Mouse (Mus musculus) embryonic fibroblast, embryonic 13.5 days (primary cell): ENCODE measurements around the gene Gm973. TPM values are rescaled to one million over a fixed set of nuclear protein-coding genes. Genes with fewer than 3 reads are reported as not detected.

Experiments used
- H3K27ac ChIP-seq: 2 replicates; pipeline ENCODE4 v1.5.1; 2012; ENCODE audit warnings: low read length, control low read depth, inconsistent platforms; ENCODE audit not compliant: insufficient read depth
- H3K4me1 ChIP-seq: 2 replicates; pipeline ENCODE4 v1.6.1; 2011; ENCODE audit warnings: low read length; ENCODE audit not compliant: control insufficient read depth, insufficient read depth
- H3K4me3 ChIP-seq: 2 replicates; pipeline ENCODE4 v1.5.1; 2011; ENCODE audit warnings: mild to moderate bottlenecking, control low read depth, low read length; ENCODE audit not compliant: insufficient read depth
- CTCF ChIP-seq: IDR thresholded peaks from 2 replicates; pipeline ENCODE4 v1.5.1; 2011; ENCODE audit warnings: mild to moderate bottlenecking, control low read depth, low read length, moderate library complexity, borderline replicate concordance; ENCODE audit not compliant: insufficient read depth
- POLR2A ChIP-seq: IDR thresholded peaks from 2 replicates; pipeline ENCODE4 v1.6.1; 2011; ENCODE audit warnings: low read depth, mild to moderate bottlenecking, control low read depth, low read length, moderate library complexity
- polyA plus RNA-seq: library from polyadenylated mRNA; stranded (reverse); fragments of >200 nt; gene quantifications from 2 replicates; pipeline ENCODE4 v1.2.4, GENCODE M21; 2011; ENCODE audit warnings: low read depth; ENCODE audit not compliant: missing spikeins, insufficient read length

Gm973 gene
- polyA plus RNA-seq, 1 experiment, result not detected

GRCm38 (mm10) chr1:59563581-59563980, 47.5 kb downstream of the Gm973 start:
- Histone ChIP-seq H3K4me1 (peaks cover 10% of the 10 kb centered on the region), H3K4me3 (no peak overlapping the region), H3K27ac (no peak overlapping the region)
- TF ChIP-seq POLR2A (no peak), CTCF (no peak)

- Histone ChIP-seq H3K4me3 (no peak overlapping the region), H3K4me1 (peaks cover 12% of the 10 kb centered on the region), H3K27ac (no peak overlapping the region)
- no peak for TF ChIP-seq CTCF
- TF ChIP-seq POLR2A, result no peak
Measured at GRCm38 (mm10) chr1:59565804-59566203, 49.7 kb downstream of the Gm973 start.

GRCm38 (mm10) chr1:59566281-59566680, 50.2 kb downstream of the Gm973 start:
- no peak for TF ChIP-seq CTCF
- no peak for TF ChIP-seq POLR2A
- H3K4me3 ChIP-seq, result no peak overlapping the region
- H3K4me1 ChIP-seq, result peaks cover 12% of the 10 kb centered on the region
- 0 out of 2 replicates have a peak overlapping the region, but pooled peaks have one; percentile 21 for H3K27ac ChIP-seq

DNA sequence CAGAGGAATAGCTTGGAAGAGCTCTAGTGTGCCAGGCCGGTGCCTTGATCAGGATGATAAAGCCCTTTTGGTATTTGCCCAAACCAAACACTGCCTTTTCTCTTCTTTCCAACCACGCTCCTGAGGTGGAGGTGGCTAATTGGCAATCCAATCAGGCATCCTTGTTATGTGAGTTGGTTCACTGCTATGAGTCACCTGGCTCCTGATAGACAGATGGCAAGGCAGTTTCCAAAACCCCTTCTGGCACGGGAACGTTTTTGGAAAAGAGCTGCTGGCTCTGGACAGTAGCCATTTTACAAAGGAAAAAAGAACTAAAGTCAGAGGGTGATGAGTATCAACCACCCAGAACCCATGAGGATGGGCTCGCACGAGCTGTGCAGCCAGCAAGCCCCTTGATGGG, 50.9 kb downstream of the Gm973 start:
- H3K27ac ChIP-seq, result peak overlapping the region; percentile 15
- H3K4me3 ChIP-seq, result no peak overlapping the region
- peaks cover 12% of the 10 kb centered on the region for H3K4me1 ChIP-seq
- no peak for TF ChIP-seq CTCF
- TF ChIP-seq POLR2A, result no peak

GRCm38 (mm10) chr1:59567521-59567920, 51.5 kb downstream of the Gm973 start:
- TF ChIP-seq POLR2A (no peak), CTCF (no peak)

DNA sequence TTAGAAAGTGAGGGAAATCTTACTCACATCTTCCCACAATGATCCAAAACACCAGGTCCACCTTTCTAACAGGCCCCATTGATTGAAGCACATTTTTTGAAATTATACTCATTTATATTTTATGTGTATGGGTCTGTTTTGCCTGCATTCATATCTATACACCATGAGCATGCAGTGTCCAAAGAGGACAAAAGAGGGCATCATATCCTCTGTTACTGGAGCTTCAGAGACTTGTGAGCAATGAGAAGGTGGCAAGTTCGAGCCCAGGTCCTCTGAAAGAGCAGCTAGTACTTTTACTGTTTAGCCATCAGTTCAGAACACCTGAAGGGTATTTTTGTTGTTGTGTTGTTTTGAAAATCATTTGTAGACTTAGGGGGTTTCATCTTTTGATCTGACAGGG, 52.2 kb downstream of the Gm973 start:
- H3K27ac ChIP-seq, result peak overlapping the region; percentile 61; the same call in 1 of the 2 replicates
- peaks cover 12% of the 10 kb centered on the region for H3K4me1 ChIP-seq
- TF ChIP-seq POLR2A (no peak), CTCF (no peak)
- H3K4me3 ChIP-seq, result no peak overlapping the region

More at GRCm38 (mm10) chr1:59567521-59567920, 51.5 kb downstream of the Gm973 start:
- Histone ChIP-seq H3K27ac (peak overlapping the region; percentile 15), H3K4me3 (no peak overlapping the region), H3K4me1 (peaks cover 12% of the 10 kb centered on the region)

DNA sequence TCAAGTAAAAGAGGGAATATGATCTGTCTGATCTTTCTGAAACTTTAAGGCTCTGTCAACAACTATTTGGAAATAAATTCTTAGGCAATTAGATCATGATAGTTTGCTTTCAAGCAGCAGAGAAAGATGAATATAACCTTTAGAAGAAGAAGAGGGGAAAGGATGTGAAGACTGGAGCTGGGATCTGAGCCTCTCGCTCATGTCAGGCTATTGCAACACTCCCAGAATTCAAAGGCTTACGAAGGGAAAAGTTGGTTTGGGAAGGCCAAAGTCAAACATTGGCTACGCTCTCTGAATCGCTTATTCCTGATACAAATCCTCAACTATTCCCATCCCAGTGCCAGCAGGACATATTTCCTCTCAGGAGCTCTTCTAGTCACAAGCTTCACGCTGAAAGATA, 53.2 kb downstream of the Gm973 start:
- H3K4me1 ChIP-seq, result peaks cover 12% of the 10 kb centered on the region
- no peak overlapping the region for H3K4me3 ChIP-seq
- TF ChIP-seq POLR2A (no peak), CTCF (no peak)
- H3K27ac ChIP-seq, result peak overlapping the region; percentile 61

DNA sequence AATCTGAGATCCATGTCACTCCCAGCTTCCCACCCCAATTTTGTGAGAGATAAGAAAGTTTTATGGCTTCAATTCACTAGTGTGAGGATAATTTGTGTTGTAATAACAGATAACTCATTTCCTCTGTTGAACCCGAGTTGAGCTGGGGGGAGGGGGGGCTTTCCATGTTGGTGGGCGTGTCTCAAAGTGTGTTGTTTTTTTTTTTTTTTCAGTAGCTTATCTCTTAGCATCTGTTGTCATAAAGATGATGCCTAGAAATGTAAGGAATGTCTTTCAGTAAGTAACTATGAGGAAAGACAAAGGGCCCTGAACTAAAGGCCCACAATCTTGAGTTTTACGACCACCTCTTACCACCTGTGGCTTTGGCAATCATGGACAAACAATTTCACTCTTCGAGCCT, 54.7 kb downstream of the Gm973 start:
- Histone ChIP-seq H3K27ac (no peak overlapping the region), H3K4me1 (peaks cover 12% of the 10 kb centered on the region), H3K4me3 (no peak overlapping the region)
- TF ChIP-seq POLR2A (no peak), CTCF (no peak)

DNA sequence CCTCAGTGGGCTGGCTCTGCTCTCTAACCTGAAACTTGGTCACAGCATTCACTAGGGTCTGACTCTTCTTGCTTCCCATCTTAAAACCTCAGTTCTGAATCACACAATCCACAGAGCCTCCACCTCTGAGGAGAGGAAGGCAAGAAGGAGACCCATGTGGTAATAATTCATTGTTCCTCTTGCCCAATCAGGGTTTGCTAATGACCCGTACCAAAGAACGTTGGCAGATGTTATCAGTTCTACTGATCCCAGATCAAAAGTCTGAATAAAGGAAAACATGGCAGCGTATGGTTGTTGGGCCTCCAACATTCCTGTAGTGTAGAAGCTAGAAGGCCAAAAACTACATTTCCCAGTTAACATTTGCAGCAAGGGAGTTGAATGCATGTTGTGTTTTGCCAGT, 55.4 kb downstream of the Gm973 start:
- Histone ChIP-seq H3K4me1 (peaks cover 9% of the 10 kb centered on the region), H3K27ac (no peak overlapping the region), H3K4me3 (no peak overlapping the region)
- no peak for TF ChIP-seq POLR2A
- no peak for TF ChIP-seq CTCF

DNA sequence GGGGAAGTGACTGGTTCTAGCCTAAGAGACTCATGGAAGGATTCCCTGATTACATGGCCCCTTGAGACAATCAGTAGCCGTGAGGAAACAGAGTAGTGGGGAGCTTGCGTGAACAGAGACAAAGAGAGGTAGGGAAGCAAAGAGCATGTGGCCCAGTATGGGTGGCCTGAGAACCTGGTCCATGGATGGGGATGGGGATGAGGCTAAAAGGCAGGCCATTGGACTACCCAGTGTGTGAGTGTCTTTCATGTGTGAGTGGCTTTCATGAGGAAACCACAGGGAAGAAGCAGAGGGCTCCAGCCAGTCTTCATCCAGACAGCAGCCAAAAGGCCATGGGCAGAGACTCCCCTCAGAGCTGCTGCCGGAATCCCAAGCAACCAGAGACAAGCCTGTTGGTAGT, 57.8 kb downstream of the Gm973 start:
- no peak overlapping the region for H3K27ac ChIP-seq
- TF ChIP-seq CTCF (no peak), POLR2A (no peak)
- H3K4me1 ChIP-seq, result peaks cover 2% of the 10 kb centered on the region
- H3K4me3 ChIP-seq, result no peak overlapping the region

- Histone ChIP-seq H3K27ac (no peak overlapping the region), H3K4me1 (peaks cover 4% of the 10 kb centered on the region; the same call in 1 of the 2 replicates), H3K4me3 (no peak overlapping the region)
- no peak for TF ChIP-seq POLR2A
- no peak for TF ChIP-seq CTCF
Measured at GRCm38 (mm10) chr1:59574262-59575187, 58.5 kb downstream of the Gm973 start.
